Mouse (Mus musculus) liver, adult 2 months (tissue): ENCODE data around the gene Rab37.

Experiments used
- CTCF ChIP-seq: fragments of 200-500 bp; IDR thresholded peaks from 2 replicates; pipeline ENCODE4 v1.5.1; 2011; ENCODE audit warnings: low read depth, low read length, control low read depth
- POLR2A ChIP-seq: fragments of 200-500 bp; IDR thresholded peaks from 2 replicates; pipeline ENCODE4 v1.6.1; 2011; ENCODE audit warnings: low read length, control low read depth; ENCODE audit not compliant: insufficient read depth; ENCODE audit errors: extremely low read depth

DNA sequence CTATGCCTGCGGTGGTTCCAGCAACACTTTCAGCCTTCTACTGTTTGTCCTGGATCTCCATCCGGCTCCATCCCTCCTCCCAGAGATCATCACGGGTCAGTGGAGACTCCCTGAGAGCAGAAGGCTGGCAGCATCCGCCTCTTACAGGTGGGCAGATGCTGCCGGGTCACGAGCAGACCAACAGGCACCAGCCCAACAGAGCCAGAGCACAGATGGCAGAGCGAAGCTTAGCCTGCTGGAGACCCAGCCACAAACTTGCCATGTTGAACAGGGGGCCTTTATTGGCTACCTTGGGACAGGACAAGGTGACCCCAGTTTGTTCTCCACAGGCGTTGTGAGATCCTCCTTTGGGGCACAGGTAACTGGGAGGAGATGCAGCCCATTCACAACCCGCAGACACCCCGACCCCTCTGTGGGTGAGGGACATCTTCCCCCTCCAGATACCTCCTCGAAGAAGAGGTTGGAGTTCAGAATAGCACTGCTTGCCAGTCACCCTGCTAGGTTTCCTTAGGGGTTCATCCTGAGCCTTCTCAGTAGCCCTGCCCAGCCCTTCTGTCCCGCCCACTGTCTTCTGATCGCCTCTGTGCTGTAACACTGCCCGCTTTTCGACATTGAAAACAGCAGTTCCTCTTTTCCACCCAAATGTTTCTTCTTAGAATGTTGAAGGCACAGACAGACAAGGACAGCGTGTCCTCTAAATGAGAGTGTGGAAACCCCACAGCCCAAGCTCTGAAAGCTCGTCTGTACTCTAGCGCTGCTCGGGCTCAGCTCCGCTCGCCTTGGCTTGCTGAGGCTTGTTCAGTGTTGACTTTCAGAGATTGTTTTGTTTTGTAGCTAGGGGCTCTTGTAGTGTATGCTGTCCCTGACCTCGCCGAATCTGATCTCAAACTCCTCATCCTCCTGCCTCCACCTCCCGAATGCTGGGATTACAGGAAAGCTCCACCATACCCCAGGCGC is 117.8 kb downstream of the Rab37 start:
- TF ChIP-seq CTCF (no peak), POLR2A (no peak)
